Mouse (Mus musculus): Measurements from ENCODE around the gene Gm17364. TPM values are rescaled to one million over a fixed set of nuclear protein-coding genes. Genes with fewer than 3 reads are reported as not detected.
"Not testable (repeated sequence)": the region's sequence is repeated elsewhere in the genome, so short reads cannot be mapped to it uniquely, and the experiment has no call there.

The Gm17364 gene
- polyA plus RNA-seq, 1 experiment from 2014 or later: not detected

DNA sequence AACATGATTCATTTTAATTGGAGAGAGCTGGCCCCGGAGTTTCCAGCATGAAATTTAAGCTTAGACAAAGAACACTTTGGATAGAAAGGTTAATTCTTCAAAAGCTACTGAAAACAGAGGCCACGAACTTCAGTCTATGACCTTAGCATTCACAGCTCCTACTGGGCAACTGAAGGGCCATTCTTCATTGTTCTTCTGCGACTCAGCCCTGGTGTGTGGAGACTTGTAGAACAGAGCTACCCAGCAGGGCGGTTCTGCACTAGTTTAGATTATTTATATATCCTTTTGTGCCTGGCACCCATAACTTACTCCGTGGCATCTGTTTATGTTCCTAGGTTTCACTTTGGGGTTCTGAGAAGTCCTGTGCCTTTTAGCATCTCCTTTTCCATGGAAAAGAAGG lies 19.8 kb upstream of the Gm17364 start:
- Histone ChIP-seq H3K9me3 (ENCODE audit: control insufficient read depth, low read length) (peaks cover 3% of the 10 kb centered on the region), H3K4me1 (ENCODE audit: control insufficient read depth, insufficient read depth, low read depth, low read length) (no peaks in the 10 kb centered on the region), H3K4me2 (ENCODE audit: low read length) (no peak overlapping the region), H3K27ac (ENCODE audit: low read depth, low read length) (no peak overlapping the region), H3K36me3 (ENCODE audit: control insufficient read depth, insufficient read depth, low read length) (no peaks in the 10 kb centered on the region), H3K27me3 (replicated peaks; ENCODE audit: control insufficient read depth, insufficient read depth, low read length) (no peaks in the 10 kb centered on the region), H3K9ac (ENCODE audit: low read depth, low read length) (no peak overlapping the region), H3K4me3 (ENCODE audit: low read length) (no peak overlapping the region)
- WGBS: 28% methylated on average over 5 of the region's 5 CpGs
- no peak for ATAC-seq

DNA sequence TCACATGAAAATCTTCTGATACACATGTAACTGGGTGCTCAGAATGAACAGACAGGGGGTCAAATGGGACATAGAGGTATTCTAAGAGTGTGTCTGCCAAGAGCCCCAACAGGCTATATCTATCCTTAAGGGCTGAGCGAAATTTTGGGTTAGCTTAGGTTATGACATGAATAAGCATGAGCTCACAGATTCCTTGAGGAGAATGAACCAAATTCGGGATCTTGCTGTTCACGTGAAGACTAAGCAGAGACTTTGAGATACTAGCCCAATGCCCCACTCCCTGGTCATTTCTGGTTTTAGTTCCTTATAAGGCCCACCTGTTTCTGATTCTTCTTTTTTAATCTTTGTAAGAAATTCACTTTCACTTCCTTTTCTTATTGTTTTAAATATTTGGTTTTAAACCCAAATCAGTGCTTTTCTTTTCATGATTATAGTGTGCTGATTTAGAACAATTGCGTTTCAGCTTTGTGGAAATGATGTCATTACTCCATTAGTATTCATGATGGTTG lies 17.7 kb upstream of the Gm17364 start:
- Histone ChIP-seq H3K4me3 (ENCODE audit: low read length) (no peak overlapping the region), H3K4me2 (ENCODE audit: low read length) (no peak overlapping the region), H3K9me3 (ENCODE audit: control insufficient read depth, low read length) (peaks cover 3% of the 10 kb centered on the region), H3K27ac (ENCODE audit: low read depth, low read length) (no peak overlapping the region), H3K27me3 (replicated peaks; ENCODE audit: control insufficient read depth, insufficient read depth, low read length) (no peaks in the 10 kb centered on the region), H3K9ac (ENCODE audit: low read depth, low read length) (no peak overlapping the region), H3K4me1 (ENCODE audit: control insufficient read depth, insufficient read depth, low read depth, low read length) (no peaks in the 10 kb centered on the region), H3K36me3 (ENCODE audit: control insufficient read depth, insufficient read depth, low read length) (no peaks in the 10 kb centered on the region)
- WGBS: 84% methylated on average over 4 of the region's 4 CpGs
- ATAC-seq: no peak

DNA sequence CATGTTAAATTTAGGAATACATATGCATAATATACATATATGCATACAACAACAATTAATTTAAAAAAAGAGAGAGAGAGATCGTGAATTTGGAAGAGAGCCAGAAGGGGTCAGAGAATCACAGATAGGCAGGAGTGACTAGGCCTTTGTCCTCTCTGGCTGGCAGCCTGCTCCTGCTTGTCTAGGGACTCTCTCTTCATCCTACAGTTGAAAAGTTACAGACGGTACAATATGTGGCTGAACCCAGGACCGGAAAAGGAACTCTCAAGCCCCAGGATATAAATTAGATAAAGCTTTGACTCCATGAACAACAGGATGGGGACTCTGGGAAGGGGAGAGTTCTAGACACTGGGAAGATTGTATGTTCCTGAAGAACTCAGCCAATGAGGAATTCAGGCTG lies 12.5 kb upstream of the Gm17364 start:
- H3K4me2 ChIP-seq (ENCODE audit: low read length): no peak overlapping the region
- no peaks in the 10 kb centered on the region for H3K4me1 ChIP-seq (ENCODE audit: control insufficient read depth, insufficient read depth, low read depth, low read length)
- no peak overlapping the region for H3K9ac ChIP-seq (ENCODE audit: low read depth, low read length)
- H3K36me3 ChIP-seq (ENCODE audit: control insufficient read depth, insufficient read depth, low read length): no peaks in the 10 kb centered on the region
- WGBS: 48% methylated on average over 3 of the region's 3 CpGs
- no peak overlapping the region for H3K4me3 ChIP-seq (ENCODE audit: low read length)
- H3K9me3 ChIP-seq (ENCODE audit: control insufficient read depth, low read length): peaks cover under 1% of the 10 kb centered on the region
- H3K27ac ChIP-seq (ENCODE audit: low read depth, low read length): no peak overlapping the region
- H3K27me3 ChIP-seq (replicated peaks; ENCODE audit: control insufficient read depth, insufficient read depth, low read length): no peaks in the 10 kb centered on the region
- no peak for ATAC-seq

DNA sequence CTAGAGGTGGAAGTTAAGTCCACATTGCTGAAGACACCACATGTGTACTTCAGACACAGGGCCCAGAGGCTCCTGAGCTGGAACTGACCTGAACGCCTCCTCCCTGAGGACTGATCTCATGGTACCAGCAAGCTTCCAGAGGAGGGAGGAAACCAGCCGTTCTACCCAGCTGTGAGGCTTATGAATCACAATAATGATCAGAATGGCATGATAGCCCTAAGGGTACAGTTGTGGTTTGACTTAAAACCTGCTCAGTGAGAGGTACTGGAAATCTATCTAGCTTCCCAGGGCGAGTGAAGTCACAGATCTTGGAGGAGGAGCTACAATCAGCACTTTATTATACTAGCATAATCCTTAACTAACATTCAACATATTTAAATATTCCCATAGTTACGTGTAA lies 11.7 kb upstream of the Gm17364 start:
- Histone ChIP-seq H3K9me3 (ENCODE audit: control insufficient read depth, low read length) (no peaks in the 10 kb centered on the region), H3K4me3 (ENCODE audit: low read length) (no peak overlapping the region), H3K4me2 (ENCODE audit: low read length) (no peak overlapping the region), H3K9ac (ENCODE audit: low read depth, low read length) (no peak overlapping the region), H3K27me3 (replicated peaks; ENCODE audit: control insufficient read depth, insufficient read depth, low read length) (no peaks in the 10 kb centered on the region), H3K36me3 (ENCODE audit: control insufficient read depth, insufficient read depth, low read length) (no peaks in the 10 kb centered on the region), H3K27ac (ENCODE audit: low read depth, low read length) (no peak overlapping the region), H3K4me1 (ENCODE audit: control insufficient read depth, insufficient read depth, low read depth, low read length) (no peaks in the 10 kb centered on the region)
- 73% methylated on average over 4 of the region's 4 CpGs for WGBS
- no peak for ATAC-seq

DNA sequence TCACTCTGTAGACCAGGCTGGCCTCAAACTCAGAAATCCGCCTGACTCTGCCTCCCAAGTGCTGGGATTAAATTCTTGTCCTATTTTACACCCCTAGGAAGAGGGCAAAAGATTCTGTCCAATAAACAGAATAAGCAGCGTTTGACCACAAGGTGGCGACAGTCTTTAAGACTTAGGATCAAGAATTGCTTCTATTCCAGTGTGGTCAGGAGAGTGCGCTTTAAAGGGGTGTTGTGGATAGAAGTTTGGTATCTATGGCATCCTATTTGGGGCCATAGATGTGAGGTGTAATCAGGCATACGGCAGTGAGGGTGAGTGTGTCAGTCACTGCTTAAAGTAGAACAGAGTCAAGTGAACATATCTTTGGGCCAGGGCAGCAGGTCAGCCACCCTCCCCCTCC lies 9.5 kb upstream of the Gm17364 start:
- no peaks in the 10 kb centered on the region for H3K9me3 ChIP-seq (ENCODE audit: control insufficient read depth, low read length)
- peak; percentile 54 for ATAC-seq
- no peak overlapping the region for H3K27ac ChIP-seq (ENCODE audit: low read depth, low read length)
- H3K27me3 ChIP-seq (replicated peaks; ENCODE audit: control insufficient read depth, insufficient read depth, low read length): no peaks in the 10 kb centered on the region
- no peak overlapping the region for H3K4me2 ChIP-seq (ENCODE audit: low read length)
- H3K9ac ChIP-seq (ENCODE audit: low read depth, low read length): no peak overlapping the region
- no peaks in the 10 kb centered on the region for H3K4me1 ChIP-seq (ENCODE audit: control insufficient read depth, insufficient read depth, low read depth, low read length)
- no peak overlapping the region for H3K4me3 ChIP-seq (ENCODE audit: low read length)
- no peaks in the 10 kb centered on the region for H3K36me3 ChIP-seq (ENCODE audit: control insufficient read depth, insufficient read depth, low read length)
- 30% methylated on average over 5 of the region's 5 CpGs for WGBS

DNA sequence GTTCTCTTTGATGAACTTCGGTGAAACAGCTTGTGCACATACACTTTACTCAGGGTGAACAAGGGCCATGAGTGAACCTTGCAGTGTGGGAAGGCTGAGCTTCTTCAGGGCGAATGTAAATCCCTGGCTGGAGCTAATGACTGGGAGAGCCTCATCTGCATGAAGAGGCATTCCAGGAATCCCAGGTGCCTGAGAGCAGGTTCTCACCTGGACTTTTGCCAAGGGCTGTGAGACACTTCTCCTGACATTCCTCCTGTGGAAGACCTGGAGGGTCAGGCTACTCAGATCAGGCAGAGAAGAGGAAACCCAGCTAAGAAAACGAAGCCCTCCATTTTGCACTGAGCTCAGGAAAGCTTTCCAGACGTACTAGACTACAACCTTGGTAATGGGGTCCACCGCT lies 6.9 kb upstream of the Gm17364 start:
- H3K27ac ChIP-seq (ENCODE audit: low read depth, low read length): no peak overlapping the region
- WGBS: 77% methylated on average over 5 of the region's 5 CpGs
- H3K4me2 ChIP-seq (ENCODE audit: low read length): no peak overlapping the region
- H3K27me3 ChIP-seq (replicated peaks; ENCODE audit: control insufficient read depth, insufficient read depth, low read length): no peaks in the 10 kb centered on the region
- ATAC-seq: no peak
- no peak overlapping the region for H3K9ac ChIP-seq (ENCODE audit: low read depth, low read length)
- no peaks in the 10 kb centered on the region for H3K4me1 ChIP-seq (ENCODE audit: control insufficient read depth, insufficient read depth, low read depth, low read length)
- no peak overlapping the region for H3K4me3 ChIP-seq (ENCODE audit: low read length)
- H3K9me3 ChIP-seq (ENCODE audit: control insufficient read depth, low read length): 0 out of 2 replicates have a peak, but pooled peaks cover 2% of the 10 kb centered on the region
- no peaks in the 10 kb centered on the region for H3K36me3 ChIP-seq (ENCODE audit: control insufficient read depth, insufficient read depth, low read length)

DNA sequence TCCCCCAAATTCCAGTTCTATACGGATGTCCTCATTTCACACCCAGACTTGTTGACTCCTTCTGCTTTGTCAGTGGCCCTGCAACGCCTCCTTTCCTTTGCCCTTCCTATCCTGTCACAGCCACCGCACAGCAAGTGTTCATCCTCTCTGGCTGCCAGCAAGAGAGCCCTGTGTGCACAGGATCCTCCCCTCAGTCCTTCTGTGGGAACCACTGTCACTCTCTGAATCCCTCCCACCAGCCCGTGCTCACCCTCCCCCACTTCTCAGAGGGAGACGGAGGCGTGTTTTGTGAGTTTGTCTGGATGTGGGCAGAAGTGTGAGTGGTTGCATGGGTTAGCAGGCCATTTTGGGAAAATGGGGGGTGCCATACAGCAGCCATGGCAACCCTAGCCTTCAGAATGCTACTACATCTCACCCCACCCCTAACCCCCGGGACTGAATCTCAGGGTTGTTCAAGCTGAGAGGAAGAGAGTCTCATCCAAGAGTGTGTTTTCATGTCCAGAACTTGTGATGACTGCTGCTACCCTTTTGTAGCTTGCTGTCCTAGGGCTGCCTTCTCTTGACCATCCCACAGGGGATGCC lies 5.9 kb downstream of the Gm17364 start:
- Histone ChIP-seq H3K27ac (ENCODE audit: low read depth, low read length) (no peak overlapping the region), H3K9me3 (ENCODE audit: control insufficient read depth, low read length) (no peaks in the 10 kb centered on the region), H3K4me2 (ENCODE audit: low read length) (peak overlapping the region; percentile 11; the same call in 1 of the 2 replicates), H3K9ac (ENCODE audit: low read depth, low read length) (no peak overlapping the region), H3K27me3 (replicated peaks; ENCODE audit: control insufficient read depth, insufficient read depth, low read length) (no peaks in the 10 kb centered on the region), H3K4me1 (ENCODE audit: control insufficient read depth, insufficient read depth, low read depth, low read length) (no peaks in the 10 kb centered on the region), H3K4me3 (ENCODE audit: low read length) (no peak overlapping the region), H3K36me3 (ENCODE audit: control insufficient read depth, insufficient read depth, low read length) (no peaks in the 10 kb centered on the region; the same call in 1 of the 2 replicates)
- ATAC-seq: peak; percentile 86
- 17% methylated on average over 7 of the region's 7 CpGs for WGBS

DNA sequence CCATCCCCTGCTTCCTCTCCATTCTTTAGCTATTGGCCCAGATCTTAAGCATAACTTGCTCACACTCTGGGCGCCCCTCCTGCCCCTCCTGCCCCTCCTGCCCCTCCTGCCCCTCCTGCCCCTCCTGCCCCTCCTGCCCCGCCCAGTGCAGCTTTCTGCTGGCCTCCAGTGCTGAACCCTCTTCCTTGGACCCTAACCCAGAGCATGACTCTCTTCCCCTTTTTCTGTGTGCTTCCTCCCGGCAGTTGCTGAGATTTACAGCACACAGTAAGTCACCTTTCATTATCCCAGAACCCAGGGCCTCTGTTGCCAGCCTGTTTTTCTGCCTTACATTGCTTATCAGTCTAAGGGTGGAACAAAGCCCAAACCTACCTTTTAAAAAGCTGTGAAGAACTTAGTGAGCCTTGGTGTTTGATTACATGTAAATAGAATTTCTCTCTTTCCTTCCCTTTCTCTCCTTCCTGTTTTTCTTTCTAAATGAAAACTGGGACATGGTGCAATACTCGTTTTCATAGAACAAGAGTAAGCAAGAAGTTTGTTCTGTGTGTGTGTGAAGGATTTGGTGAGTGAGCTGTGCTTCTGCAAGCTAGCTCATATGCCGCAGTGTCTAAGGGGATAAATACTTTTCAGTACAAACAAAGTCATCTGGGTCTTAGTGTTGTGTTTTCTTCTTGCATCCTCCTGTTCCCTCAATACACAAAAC lies 10.3 kb downstream of the Gm17364 start:
- WGBS: 84% methylated on average over 5 of the region's 5 CpGs
- Histone ChIP-seq H3K27me3 (replicated peaks; ENCODE audit: control insufficient read depth, insufficient read depth, low read length) (no peaks in the 10 kb centered on the region), H3K9ac (ENCODE audit: low read depth, low read length) (no peak overlapping the region), H3K36me3 (ENCODE audit: control insufficient read depth, insufficient read depth, low read length) (no peaks in the 10 kb centered on the region), H3K27ac (ENCODE audit: low read depth, low read length) (no peak overlapping the region), H3K4me1 (ENCODE audit: control insufficient read depth, insufficient read depth, low read depth, low read length) (no peaks in the 10 kb centered on the region), H3K4me3 (ENCODE audit: low read length) (no peak overlapping the region), H3K9me3 (ENCODE audit: control insufficient read depth, low read length) (no peaks in the 10 kb centered on the region), H3K4me2 (ENCODE audit: low read length) (no peak overlapping the region)
- no peak for ATAC-seq

DNA sequence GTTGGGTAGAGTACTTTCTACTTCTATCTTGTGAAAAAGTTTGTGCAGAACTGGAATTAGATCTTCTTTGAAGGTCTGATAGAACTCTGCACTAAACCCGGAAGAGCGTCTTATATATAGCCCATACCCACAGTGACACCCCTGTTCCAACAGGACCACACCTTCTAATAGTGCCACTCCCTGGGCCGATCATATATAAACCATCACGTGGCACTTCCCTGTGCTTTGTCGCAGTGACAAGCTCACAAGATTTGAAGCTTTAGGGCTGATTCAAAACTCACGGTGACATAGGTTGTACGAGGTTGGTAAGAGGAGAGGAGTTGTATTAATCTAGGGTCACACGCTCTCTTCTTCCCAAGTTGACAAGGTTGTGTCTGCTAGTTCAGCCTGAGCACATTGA lies 12.2 kb downstream of the Gm17364 start:
- not testable (repeated sequence) for H3K4me1 ChIP-seq (ENCODE audit: control insufficient read depth, insufficient read depth, low read depth, low read length); H3K27ac ChIP-seq (ENCODE audit: low read depth, low read length); H3K36me3 ChIP-seq (ENCODE audit: control insufficient read depth, insufficient read depth, low read length); H3K9me3 ChIP-seq (ENCODE audit: control insufficient read depth, low read length); H3K4me3 ChIP-seq (ENCODE audit: low read length); H3K27me3 ChIP-seq (replicated peaks; ENCODE audit: control insufficient read depth, insufficient read depth, low read length); H3K4me2 ChIP-seq (ENCODE audit: low read length); H3K9ac ChIP-seq (ENCODE audit: low read depth, low read length); ATAC-seq
- 96% methylated on average over 8 of the region's 8 CpGs for WGBS

Data from hindbrain, embryonic 16.5 days (tissue).